Mouse (Mus musculus): ENCODE data around the gene Cxcl14.

- TF ChIP-seq EP300 (IDR thresholded peaks at IDR 0.05; ENCODE audit: low read depth) (no peak), CTCF (IDR thresholded peaks at IDR 0.05; ENCODE audit: low read depth) (no peak)
Observed at GRCm38 (mm10) chr13:56315201-56315600, 18.9 kb upstream of the Cxcl14 start.
